Mouse (Mus musculus) cortical plate, adult 2 months (tissue): ENCODE results near the gene Ms4a8a.

Experiments
- CTCF ChIP-seq: fragments of 200-500 bp; IDR thresholded peaks from 2 replicates; pipeline ENCODE4 v1.5.1; 2011; ENCODE audit warnings: mild to moderate bottlenecking, control low read depth, low read length; ENCODE audit not compliant: insufficient read depth; ENCODE audit errors: extremely low read depth
- POLR2A ChIP-seq: fragments of 200-500 bp; IDR thresholded peaks from 2 replicates; pipeline ENCODE4 v1.6.1; 2011; ENCODE audit warnings: mild to moderate bottlenecking, low read length, control low read depth; ENCODE audit not compliant: insufficient read depth; ENCODE audit errors: extremely low read depth

DNA sequence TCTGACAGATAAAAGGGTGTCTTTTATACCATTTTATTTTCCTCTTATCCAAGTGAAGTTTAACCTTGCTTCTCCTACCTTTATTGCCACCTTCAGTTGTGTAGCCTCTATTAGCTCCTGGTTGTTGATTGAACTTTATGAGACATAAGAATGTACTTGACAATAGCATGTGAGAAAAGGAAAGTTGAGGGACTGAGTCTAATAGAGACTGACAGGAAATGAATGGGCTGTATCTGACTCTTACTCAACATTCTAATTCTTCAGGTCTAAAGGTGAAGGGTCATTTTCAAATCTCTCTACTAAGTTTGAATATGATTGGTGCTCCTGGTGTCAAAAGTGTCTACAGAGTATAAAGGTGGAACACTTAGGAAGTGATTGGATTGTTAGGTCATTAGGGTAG lies 58.5 kb downstream of the Ms4a8a start:
- TF ChIP-seq POLR2A (no peak), CTCF (no peak)
